Mouse (Mus musculus): Measurements from ENCODE around the gene Pak7. TPM values are rescaled to one million over a fixed set of nuclear protein-coding genes. Genes with fewer than 3 reads are reported as not detected.
A peak's percentile ranks its signal among the peaks of the same experiment; 100 is the strongest.
"Not testable (repeated sequence)": the region's sequence is repeated elsewhere in the genome, so short reads cannot be mapped to it uniquely, and the experiment has no call there.

Pak7 gene
- polyA plus RNA-seq, 1 experiment from 2014 or later: 41.8 TPM

- Histone ChIP-seq H3K27me3 (ENCODE audit: control insufficient read depth, insufficient read depth, low read length) (no peaks in the 10 kb centered on the region), H3K4me2 (ENCODE audit: low read length) (no peak overlapping the region), H3K9me3 (ENCODE audit: control insufficient read depth, low read length) (no peaks in the 10 kb centered on the region), H3K27ac (replicated peaks; ENCODE audit: low read depth, low read length) (no peak overlapping the region), H3K36me3 (ENCODE audit: control insufficient read depth, insufficient read depth, low read length) (no peaks in the 10 kb centered on the region), H3K9ac (replicated peaks; ENCODE audit: low read length) (no peak overlapping the region), H3K4me1 (ENCODE audit: control insufficient read depth, insufficient read depth, low read length) (no peaks in the 10 kb centered on the region), H3K4me3 (replicated peaks; ENCODE audit: low read depth, low read length) (no peak overlapping the region)
- WGBS: 71% methylated on average over 3 of the region's 3 CpGs
- no peak for DNase-seq
- no peak for ATAC-seq (ENCODE audit: low FRiP score, low TSS enrichment)
Measured at GRCm38 (mm10) chr2:136350459-136350858, 37.3 kb downstream of the Pak7 start.

DNA sequence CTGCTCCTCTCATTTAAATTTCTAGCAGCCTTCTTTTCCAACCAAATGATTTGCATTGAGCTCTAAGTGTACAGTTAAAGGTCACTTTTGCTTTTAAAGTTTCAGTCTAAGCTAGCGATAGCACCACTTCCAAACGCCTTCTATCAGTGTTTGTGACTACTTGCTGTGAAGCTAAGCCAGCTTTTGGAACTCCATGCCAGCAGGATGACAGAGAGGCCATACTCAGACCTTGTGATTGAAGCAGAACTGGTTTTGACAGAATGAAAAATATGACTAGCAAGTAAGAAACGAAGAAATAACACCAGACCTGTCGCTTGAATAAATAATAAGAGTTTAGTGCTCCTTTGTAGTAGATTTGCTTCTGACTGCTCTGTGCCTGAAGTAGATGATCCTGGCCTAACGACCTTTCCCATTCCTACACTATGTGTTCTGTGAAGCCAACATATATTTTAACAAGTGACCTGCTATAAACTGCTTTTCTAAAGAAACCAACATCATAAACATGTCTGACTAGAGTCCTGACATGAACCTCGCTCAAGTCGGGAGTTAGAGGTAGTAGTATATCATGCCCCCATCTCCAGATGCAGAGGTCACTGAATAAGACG, 38.0 kb downstream of the Pak7 start:
- Histone ChIP-seq H3K9me3 (ENCODE audit: control insufficient read depth, low read length) (no peaks in the 10 kb centered on the region), H3K27ac (replicated peaks; ENCODE audit: low read depth, low read length) (no peak overlapping the region), H3K4me2 (ENCODE audit: low read length) (no peak overlapping the region), H3K4me3 (replicated peaks; ENCODE audit: low read depth, low read length) (no peak overlapping the region), H3K27me3 (ENCODE audit: control insufficient read depth, insufficient read depth, low read length) (no peaks in the 10 kb centered on the region), H3K36me3 (ENCODE audit: control insufficient read depth, insufficient read depth, low read length) (no peaks in the 10 kb centered on the region), H3K4me1 (ENCODE audit: control insufficient read depth, insufficient read depth, low read length) (no peaks in the 10 kb centered on the region), H3K9ac (replicated peaks; ENCODE audit: low read length) (no peak overlapping the region)
- no peak for ATAC-seq (ENCODE audit: low FRiP score, low TSS enrichment)
- WGBS: 84% methylated on average over 8 of the region's 8 CpGs
- DNase-seq: no peak

- not testable (repeated sequence) for H3K4me2 ChIP-seq (ENCODE audit: low read length); H3K27ac ChIP-seq (replicated peaks; ENCODE audit: low read depth, low read length); H3K4me1 ChIP-seq (ENCODE audit: control insufficient read depth, insufficient read depth, low read length); H3K4me3 ChIP-seq (replicated peaks; ENCODE audit: low read depth, low read length); H3K36me3 ChIP-seq (ENCODE audit: control insufficient read depth, insufficient read depth, low read length); H3K9ac ChIP-seq (replicated peaks; ENCODE audit: low read length); H3K27me3 ChIP-seq (ENCODE audit: control insufficient read depth, insufficient read depth, low read length); DNase-seq; H3K9me3 ChIP-seq (ENCODE audit: control insufficient read depth, low read length); ATAC-seq (ENCODE audit: low FRiP score, low TSS enrichment)
- WGBS: 82% methylated on average over 4 of the region's 4 CpGs
Measured at GRCm38 (mm10) chr2:136344240-136344780, 43.5 kb downstream of the Pak7 start.

DNA sequence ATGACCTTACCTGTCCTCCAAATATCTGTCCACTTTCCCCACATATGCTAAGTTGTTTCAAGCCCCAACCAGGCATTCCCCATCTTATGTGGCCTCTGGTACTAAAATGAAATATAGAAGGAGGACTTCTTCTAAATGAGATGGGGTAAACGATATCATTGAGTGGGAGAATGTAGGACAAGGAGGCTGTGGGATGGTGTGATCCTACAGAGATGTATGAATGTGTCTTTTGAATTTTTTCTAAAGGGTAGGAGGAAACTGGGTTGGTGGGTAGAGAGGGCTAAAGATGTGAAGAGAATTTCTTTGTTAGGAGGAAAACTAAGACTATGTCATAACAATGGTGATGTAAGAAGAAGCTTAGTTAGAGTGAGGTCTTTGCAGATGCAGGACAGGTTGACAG, 57.8 kb downstream of the Pak7 start:
- no peaks in the 10 kb centered on the region for H3K36me3 ChIP-seq (ENCODE audit: control insufficient read depth, insufficient read depth, low read length)
- 88% methylated on average over 1 of the region's 1 CpGs for WGBS
- H3K27me3 ChIP-seq (ENCODE audit: control insufficient read depth, insufficient read depth, low read length): no peaks in the 10 kb centered on the region
- H3K4me1 ChIP-seq (ENCODE audit: control insufficient read depth, insufficient read depth, low read length): no peaks in the 10 kb centered on the region
- no peak overlapping the region for H3K4me2 ChIP-seq (ENCODE audit: low read length)
- no peak overlapping the region for H3K4me3 ChIP-seq (replicated peaks; ENCODE audit: low read depth, low read length)
- H3K9me3 ChIP-seq (ENCODE audit: control insufficient read depth, low read length): no peaks in the 10 kb centered on the region
- H3K9ac ChIP-seq (replicated peaks; ENCODE audit: low read length): no peak overlapping the region
- ATAC-seq (ENCODE audit: low FRiP score, low TSS enrichment) (no peak), DNase-seq (no peak)
- H3K27ac ChIP-seq (replicated peaks; ENCODE audit: low read depth, low read length): no peak overlapping the region

DNA sequence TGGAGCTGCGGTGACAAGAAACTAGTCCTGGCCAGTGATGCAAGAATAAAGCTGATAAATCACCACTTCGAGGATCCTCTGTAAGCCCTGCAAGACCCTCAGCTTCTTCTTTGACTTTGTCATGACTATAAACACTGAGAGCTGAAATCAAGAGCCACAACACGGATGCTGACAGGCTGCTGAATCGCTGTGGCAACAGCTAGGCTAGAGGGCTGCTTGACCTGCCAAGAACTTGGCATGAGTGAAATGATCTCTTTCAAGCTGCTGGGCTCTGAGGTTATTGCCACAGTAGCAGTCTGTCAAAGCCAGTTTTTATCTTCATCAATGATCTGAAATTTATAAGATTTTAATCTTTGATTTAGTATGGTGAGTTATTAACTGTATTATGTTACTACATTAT, 62.1 kb downstream of the Pak7 start:
- Histone ChIP-seq H3K36me3 (ENCODE audit: control insufficient read depth, insufficient read depth, low read length) (no peaks in the 10 kb centered on the region), H3K4me2 (ENCODE audit: low read length) (no peak overlapping the region), H3K4me3 (replicated peaks; ENCODE audit: low read depth, low read length) (no peak overlapping the region), H3K9me3 (ENCODE audit: control insufficient read depth, low read length) (no peaks in the 10 kb centered on the region), H3K27me3 (ENCODE audit: control insufficient read depth, insufficient read depth, low read length) (no peaks in the 10 kb centered on the region), H3K4me1 (ENCODE audit: control insufficient read depth, insufficient read depth, low read length) (no peaks in the 10 kb centered on the region), H3K27ac (replicated peaks; ENCODE audit: low read depth, low read length) (no peak overlapping the region), H3K9ac (replicated peaks; ENCODE audit: low read length) (no peak overlapping the region)
- DNase-seq: no peak
- 78% methylated on average over 4 of the region's 4 CpGs for WGBS
- ATAC-seq (ENCODE audit: low FRiP score, low TSS enrichment): no peak

GRCm38 (mm10) chr2:136309313-136309712, 78.5 kb downstream of the Pak7 start:
- Histone ChIP-seq H3K4me3 (replicated peaks; ENCODE audit: low read depth, low read length) (no peak overlapping the region), H3K4me2 (ENCODE audit: low read length) (no peak overlapping the region), H3K36me3 (ENCODE audit: control insufficient read depth, insufficient read depth, low read length) (no peaks in the 10 kb centered on the region), H3K9me3 (ENCODE audit: control insufficient read depth, low read length) (no peaks in the 10 kb centered on the region), H3K4me1 (ENCODE audit: control insufficient read depth, insufficient read depth, low read length) (peaks cover 9% of the 10 kb centered on the region), H3K27ac (replicated peaks; ENCODE audit: low read depth, low read length) (peak overlapping the region; percentile 60), H3K27me3 (ENCODE audit: control insufficient read depth, insufficient read depth, low read length) (no peaks in the 10 kb centered on the region), H3K9ac (replicated peaks; ENCODE audit: low read length) (no peak overlapping the region)
- DNase-seq (peak; percentile 48), ATAC-seq (ENCODE audit: low FRiP score, low TSS enrichment) (peak; percentile 55; the same call in 1 of the 2 replicates)
- WGBS: 38% methylated on average over 3 of the region's 3 CpGs

- Histone ChIP-seq H3K27me3 (ENCODE audit: control insufficient read depth, insufficient read depth, low read length) (no peaks in the 10 kb centered on the region), H3K9me3 (ENCODE audit: control insufficient read depth, low read length) (no peaks in the 10 kb centered on the region), H3K36me3 (ENCODE audit: control insufficient read depth, insufficient read depth, low read length) (no peaks in the 10 kb centered on the region), H3K4me1 (ENCODE audit: control insufficient read depth, insufficient read depth, low read length) (peaks cover 9% of the 10 kb centered on the region), H3K9ac (replicated peaks; ENCODE audit: low read length) (no peak overlapping the region), H3K27ac (replicated peaks; ENCODE audit: low read depth, low read length) (peak overlapping the region; percentile 60), H3K4me2 (ENCODE audit: low read length) (no peak overlapping the region), H3K4me3 (replicated peaks; ENCODE audit: low read depth, low read length) (no peak overlapping the region)
- DNase-seq: peak; percentile 11
- 65% methylated on average over 4 of the region's 4 CpGs for WGBS
- ATAC-seq (ENCODE audit: low FRiP score, low TSS enrichment): no peak
Measured at GRCm38 (mm10) chr2:136308743-136309142, 79.0 kb downstream of the Pak7 start.

DNA sequence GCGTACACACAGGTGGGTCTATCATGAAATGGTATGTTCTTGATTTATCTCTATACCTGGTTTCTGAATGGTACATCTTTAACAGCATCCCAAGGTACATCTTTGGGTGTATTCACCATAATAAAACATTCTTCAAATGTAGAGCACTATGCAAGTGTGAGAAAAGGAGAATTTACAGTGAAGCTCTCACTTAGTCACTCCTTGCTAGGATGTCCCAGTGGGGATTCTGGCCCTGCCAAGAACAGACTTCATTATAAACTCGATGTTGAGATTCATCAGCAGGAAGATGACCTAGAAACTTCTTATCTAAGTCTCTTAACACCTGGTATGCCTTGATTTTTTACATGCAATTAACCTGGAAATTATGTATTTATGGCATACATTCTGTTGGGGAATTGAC, 85.6 kb downstream of the Pak7 start:
- no peaks in the 10 kb centered on the region for H3K27me3 ChIP-seq (ENCODE audit: control insufficient read depth, insufficient read depth, low read length)
- H3K4me1 ChIP-seq (ENCODE audit: control insufficient read depth, insufficient read depth, low read length): 0 out of 2 replicates have a peak, but pooled peaks cover 3% of the 10 kb centered on the region
- DNase-seq: no peak
- no peak overlapping the region for H3K27ac ChIP-seq (replicated peaks; ENCODE audit: low read depth, low read length)
- 89% methylated on average over 2 of the region's 2 CpGs for WGBS
- no peaks in the 10 kb centered on the region for H3K36me3 ChIP-seq (ENCODE audit: control insufficient read depth, insufficient read depth, low read length)
- H3K4me3 ChIP-seq (replicated peaks; ENCODE audit: low read depth, low read length): no peak overlapping the region
- H3K4me2 ChIP-seq (ENCODE audit: low read length): no peak overlapping the region
- no peak overlapping the region for H3K9ac ChIP-seq (replicated peaks; ENCODE audit: low read length)
- no peaks in the 10 kb centered on the region for H3K9me3 ChIP-seq (ENCODE audit: control insufficient read depth, low read length)
- ATAC-seq (ENCODE audit: low FRiP score, low TSS enrichment): no peak

- Histone ChIP-seq H3K27me3 (ENCODE audit: control insufficient read depth, insufficient read depth, low read length) (no peaks in the 10 kb centered on the region), H3K36me3 (ENCODE audit: control insufficient read depth, insufficient read depth, low read length) (no peaks in the 10 kb centered on the region), H3K9ac (replicated peaks; ENCODE audit: low read length) (no peak overlapping the region), H3K4me1 (ENCODE audit: control insufficient read depth, insufficient read depth, low read length) (0 out of 2 replicates have a peak, but pooled peaks cover 3% of the 10 kb centered on the region), H3K27ac (replicated peaks; ENCODE audit: low read depth, low read length) (no peak overlapping the region), H3K4me2 (ENCODE audit: low read length) (no peak overlapping the region), H3K9me3 (ENCODE audit: control insufficient read depth, low read length) (no peaks in the 10 kb centered on the region), H3K4me3 (replicated peaks; ENCODE audit: low read depth, low read length) (no peak overlapping the region)
- DNase-seq: no peak
- ATAC-seq (ENCODE audit: low FRiP score, low TSS enrichment): no peak
Measured at GRCm38 (mm10) chr2:136301406-136301805, 86.4 kb downstream of the Pak7 start.
